Mouse (Mus musculus): ENCODE data around the gene Ppme1. TPM values are rescaled to one million over a fixed set of nuclear protein-coding genes. Genes with fewer than 3 reads are reported as not detected.

The Ppme1 gene
- polyA plus RNA-seq, 1 experiment from 2014 or later = 79.5 TPM

GRCm38 (mm10) chr7:100309216-100309615, 62.9 kb downstream of the Ppme1 start:
- ATAC-seq (ENCODE audit: low FRiP score, low TSS enrichment) = no peak
- H3K27ac ChIP-seq (ENCODE audit: low read length) = no peak overlapping the region
- whole genome bisulfite sequencing = 78% methylated on average over 1 of the region's 1 CpGs

GRCm38 (mm10) chr7:100307872-100308653, 64.0 kb downstream of the Ppme1 start:
- Histone ChIP-seq H3K27ac (ENCODE audit: low read length) (no peak overlapping the region), H3K27me3 (ENCODE audit: insufficient read depth, low read length) (no peaks in the 10 kb centered on the region), H3K9me3 (ENCODE audit: low read length) (no peaks in the 10 kb centered on the region), H3K4me2 (replicated peaks; ENCODE audit: low read depth, low read length) (no peak overlapping the region), H3K36me3 (ENCODE audit: insufficient read depth, low read length) (no peaks in the 10 kb centered on the region), H3K9ac (replicated peaks; ENCODE audit: low read length) (no peak overlapping the region), H3K4me1 (ENCODE audit: insufficient read depth, low read length) (no peaks in the 10 kb centered on the region), H3K4me3 (ENCODE audit: low read length) (no peak overlapping the region)
- no peak for ATAC-seq (ENCODE audit: low FRiP score, low TSS enrichment)
- WGBS = 65% methylated on average over 6 of the region's 6 CpGs

More at GRCm38 (mm10) chr7:100309216-100309615, 62.9 kb downstream of the Ppme1 start:
- Histone ChIP-seq H3K4me2 (replicated peaks; ENCODE audit: low read depth, low read length) (no peak overlapping the region), H3K4me1 (ENCODE audit: insufficient read depth, low read length) (no peaks in the 10 kb centered on the region), H3K36me3 (ENCODE audit: insufficient read depth, low read length) (no peaks in the 10 kb centered on the region), H3K9ac (replicated peaks; ENCODE audit: low read length) (no peak overlapping the region), H3K4me3 (ENCODE audit: low read length) (no peak overlapping the region), H3K9me3 (ENCODE audit: low read length) (no peaks in the 10 kb centered on the region), H3K27me3 (ENCODE audit: insufficient read depth, low read length) (no peaks in the 10 kb centered on the region)

- WGBS = 90% methylated on average over 9 of the region's 9 CpGs
- H3K27ac ChIP-seq (ENCODE audit: low read length) = no peak overlapping the region
- no peaks in the 10 kb centered on the region for H3K9me3 ChIP-seq (ENCODE audit: low read length)
- no peaks in the 10 kb centered on the region for H3K4me1 ChIP-seq (ENCODE audit: insufficient read depth, low read length)
- ATAC-seq (ENCODE audit: low FRiP score, low TSS enrichment) = no peak
- no peak overlapping the region for H3K4me2 ChIP-seq (replicated peaks; ENCODE audit: low read depth, low read length)
- no peaks in the 10 kb centered on the region for H3K36me3 ChIP-seq (ENCODE audit: insufficient read depth, low read length)
- H3K27me3 ChIP-seq (ENCODE audit: insufficient read depth, low read length) = no peaks in the 10 kb centered on the region
- no peak overlapping the region for H3K4me3 ChIP-seq (ENCODE audit: low read length)
- H3K9ac ChIP-seq (replicated peaks; ENCODE audit: low read length) = no peak overlapping the region
Measured at GRCm38 (mm10) chr7:100305894-100306293, 66.2 kb downstream of the Ppme1 start.

- H3K4me3 ChIP-seq (ENCODE audit: low read length) = no peak overlapping the region
- no peak overlapping the region for H3K27ac ChIP-seq (ENCODE audit: low read length)
- no peaks in the 10 kb centered on the region for H3K36me3 ChIP-seq (ENCODE audit: insufficient read depth, low read length)
- 69% methylated on average over 4 of the region's 4 CpGs for WGBS
- no peak for ATAC-seq (ENCODE audit: low FRiP score, low TSS enrichment)
- H3K4me2 ChIP-seq (replicated peaks; ENCODE audit: low read depth, low read length) = no peak overlapping the region
- H3K27me3 ChIP-seq (ENCODE audit: insufficient read depth, low read length) = no peaks in the 10 kb centered on the region
- H3K9me3 ChIP-seq (ENCODE audit: low read length) = no peaks in the 10 kb centered on the region
- H3K9ac ChIP-seq (replicated peaks; ENCODE audit: low read length) = no peak overlapping the region
- peaks cover 8% of the 10 kb centered on the region for H3K4me1 ChIP-seq (ENCODE audit: insufficient read depth, low read length)
Measured at GRCm38 (mm10) chr7:100302316-100302715, 69.8 kb downstream of the Ppme1 start.

GRCm38 (mm10) chr7:100301390-100301789, 70.7 kb downstream of the Ppme1 start:
- Histone ChIP-seq H3K27me3 (ENCODE audit: insufficient read depth, low read length) (no peaks in the 10 kb centered on the region), H3K9me3 (ENCODE audit: low read length) (no peaks in the 10 kb centered on the region), H3K4me3 (ENCODE audit: low read length) (no peak overlapping the region), H3K4me2 (replicated peaks; ENCODE audit: low read depth, low read length) (no peak overlapping the region), H3K4me1 (ENCODE audit: insufficient read depth, low read length) (peaks cover 8% of the 10 kb centered on the region), H3K9ac (replicated peaks; ENCODE audit: low read length) (no peak overlapping the region), H3K27ac (ENCODE audit: low read length) (no peak overlapping the region), H3K36me3 (ENCODE audit: insufficient read depth, low read length) (no peaks in the 10 kb centered on the region)
- no peak for ATAC-seq (ENCODE audit: low FRiP score, low TSS enrichment)
- WGBS = 73% methylated on average over 3 of the region's 3 CpGs

GRCm38 (mm10) chr7:100298861-100299510, 73.1 kb downstream of the Ppme1 start:
- H3K27ac ChIP-seq (ENCODE audit: low read length) = no peak overlapping the region
- no peaks in the 10 kb centered on the region for H3K9me3 ChIP-seq (ENCODE audit: low read length)
- 35% methylated on average over 14 of the region's 14 CpGs for WGBS
- no peaks in the 10 kb centered on the region for H3K36me3 ChIP-seq (ENCODE audit: insufficient read depth, low read length)
- no peak overlapping the region for H3K4me3 ChIP-seq (ENCODE audit: low read length)
- ATAC-seq (ENCODE audit: low FRiP score, low TSS enrichment) = peak; percentile 82
- H3K4me1 ChIP-seq (ENCODE audit: insufficient read depth, low read length) = peaks cover 8% of the 10 kb centered on the region
- H3K4me2 ChIP-seq (replicated peaks; ENCODE audit: low read depth, low read length) = no peak overlapping the region
- no peaks in the 10 kb centered on the region for H3K27me3 ChIP-seq (ENCODE audit: insufficient read depth, low read length)
- H3K9ac ChIP-seq (replicated peaks; ENCODE audit: low read length) = 0 out of 2 replicates have a peak overlapping the region, but pooled peaks have one; percentile 18

GRCm38 (mm10) chr7:100296699-100297098, 75.4 kb downstream of the Ppme1 start:
- Histone ChIP-seq H3K27me3 (ENCODE audit: insufficient read depth, low read length) (no peaks in the 10 kb centered on the region), H3K4me2 (replicated peaks; ENCODE audit: low read depth, low read length) (no peak overlapping the region)

GRCm38 (mm10) chr7:100295745-100296144, 76.4 kb downstream of the Ppme1 start:
- Histone ChIP-seq H3K27ac (ENCODE audit: low read length) (no peak overlapping the region), H3K9me3 (ENCODE audit: low read length) (no peaks in the 10 kb centered on the region), H3K36me3 (ENCODE audit: insufficient read depth, low read length) (no peaks in the 10 kb centered on the region), H3K4me2 (replicated peaks; ENCODE audit: low read depth, low read length) (no peak overlapping the region), H3K27me3 (ENCODE audit: insufficient read depth, low read length) (no peaks in the 10 kb centered on the region), H3K4me1 (ENCODE audit: insufficient read depth, low read length) (peaks cover 8% of the 10 kb centered on the region), H3K4me3 (ENCODE audit: low read length) (no peak overlapping the region), H3K9ac (replicated peaks; ENCODE audit: low read length) (no peak overlapping the region)
- WGBS = 95% methylated on average over 2 of the region's 2 CpGs
- no peak for ATAC-seq (ENCODE audit: low FRiP score, low TSS enrichment)

More at GRCm38 (mm10) chr7:100296699-100297098, 75.4 kb downstream of the Ppme1 start:
- Histone ChIP-seq H3K9ac (replicated peaks; ENCODE audit: low read length) (no peak overlapping the region), H3K4me3 (ENCODE audit: low read length) (no peak overlapping the region), H3K4me1 (ENCODE audit: insufficient read depth, low read length) (peaks cover 8% of the 10 kb centered on the region), H3K9me3 (ENCODE audit: low read length) (no peaks in the 10 kb centered on the region), H3K36me3 (ENCODE audit: insufficient read depth, low read length) (no peaks in the 10 kb centered on the region), H3K27ac (ENCODE audit: low read length) (no peak overlapping the region)
- ATAC-seq (ENCODE audit: low FRiP score, low TSS enrichment) = no peak
- 83% methylated on average over 6 of the region's 6 CpGs for WGBS

GRCm38 (mm10) chr7:100293546-100293945, 78.6 kb downstream of the Ppme1 start:
- no peak overlapping the region for H3K9ac ChIP-seq (replicated peaks; ENCODE audit: low read length)
- no peaks in the 10 kb centered on the region; the same call in 1 of the 2 replicates for H3K9me3 ChIP-seq (ENCODE audit: low read length)
- H3K4me3 ChIP-seq (ENCODE audit: low read length) = no peak overlapping the region
- no peak for ATAC-seq (ENCODE audit: low FRiP score, low TSS enrichment)
- no peaks in the 10 kb centered on the region for H3K36me3 ChIP-seq (ENCODE audit: insufficient read depth, low read length)
- H3K4me2 ChIP-seq (replicated peaks; ENCODE audit: low read depth, low read length) = no peak overlapping the region
- no peaks in the 10 kb centered on the region for H3K27me3 ChIP-seq (ENCODE audit: insufficient read depth, low read length)
- 78% methylated on average over 8 of the region's 8 CpGs for WGBS
- H3K27ac ChIP-seq (ENCODE audit: low read length) = no peak overlapping the region
- peaks cover 10% of the 10 kb centered on the region for H3K4me1 ChIP-seq (ENCODE audit: insufficient read depth, low read length)

GRCm38 (mm10) chr7:100288622-100289021, 83.5 kb downstream of the Ppme1 start:
- Histone ChIP-seq H3K4me1 (ENCODE audit: insufficient read depth, low read length) (peaks cover 25% of the 10 kb centered on the region), H3K9ac (replicated peaks; ENCODE audit: low read length) (peak overlapping the region; percentile 43), H3K27ac (ENCODE audit: low read length) (peak overlapping the region; percentile 97), H3K4me3 (ENCODE audit: low read length) (peak overlapping the region; percentile 25), H3K36me3 (ENCODE audit: insufficient read depth, low read length) (no peaks in the 10 kb centered on the region), H3K27me3 (ENCODE audit: insufficient read depth, low read length) (peaks cover 3% of the 10 kb centered on the region; the same call in 1 of the 2 replicates), H3K4me2 (replicated peaks; ENCODE audit: low read depth, low read length) (peak overlapping the region; percentile 49), H3K9me3 (ENCODE audit: low read length) (no peaks in the 10 kb centered on the region; the same call in 1 of the 2 replicates)
- 13% methylated on average over 11 of the region's 11 CpGs for WGBS
- peak; percentile 80 for ATAC-seq (ENCODE audit: low FRiP score, low TSS enrichment)
